Mouse (Mus musculus) inflammation-experienced regulatory T-cells, adult 6 months (primary cell): ENCODE measurements around the gene Atp5l. TPM values are rescaled to one million over a fixed set of nuclear protein-coding genes. Genes with fewer than 3 reads are reported as not detected.

Experiments used
- polyA plus RNA-seq, 3 experiments: library from polyadenylated mRNA; unstranded; fragments of 100-300 nt; shearing (Covaris generic); gene quantifications; one replicate each; pipeline ENCODE4 v1.2.1; 2017

The Atp5l gene
- polyA plus RNA-seq, 3 experiments from 2014 or later, result 468 to 593 (median 553) TPM

Other genes starting within 250 kb of the Atp5l start
- not detected for gene Treh, start 247.5 kb downstream of the Atp5l start, polyA plus RNA-seq
- under 1 TPM; 0.41 to 0.92 (median 0.58) TPM for gene Phldb1, start 185.5 kb downstream of the Atp5l start, polyA plus RNA-seq
- gene Arcn1, start 152.9 kb downstream of the Atp5l start, polyA plus RNA-seq, result 100 to 1,000 TPM in 1 of 3 experiments, 10 to 100 TPM in 2; 64.6 to 101 (median 67.3) TPM
- gene Ift46, start 152.8 kb downstream of the Atp5l start, polyA plus RNA-seq, result 10 to 100 TPM; 43.4 to 67.5 (median 47.3) TPM
- gene Tmem25, start 121.4 kb downstream of the Atp5l start, polyA plus RNA-seq, result under 1 TPM; 0.13 to 0.65 (median 0.46) TPM
- not detected for gene Ttc36, start 117.7 kb downstream of the Atp5l start, polyA plus RNA-seq
- gene Kmt2a, start 39.4 kb downstream of the Atp5l start, polyA plus RNA-seq, result 10 to 100 TPM; 17.8 to 38.5 (median 32.9) TPM
- 10 to 100 TPM; 25.5 to 40.2 (median 34.4) TPM for gene Ube4a, start 44.9 kb upstream of the Atp5l start, polyA plus RNA-seq
- 1,000 to 10,000 TPM; 1,536 to 1,970 (median 1,828) TPM for gene Cd3g, start 59.7 kb upstream of the Atp5l start, polyA plus RNA-seq
- 1,000 to 10,000 TPM in 1 of 3 experiments, 100 to 1,000 TPM in 2; 684 to 1,006 (median 966) TPM for gene Cd3d, start 61.0 kb upstream of the Atp5l start, polyA plus RNA-seq
- 1,000 to 10,000 TPM in 2 of 3 experiments, 100 to 1,000 TPM in 1; 995 to 1,814 (median 1,394) TPM for gene Cd3e, start 88.9 kb upstream of the Atp5l start, polyA plus RNA-seq
- not detected for gene Mpzl2, start 119.1 kb upstream of the Atp5l start, polyA plus RNA-seq
- gene Mpzl3, start 134.4 kb upstream of the Atp5l start, polyA plus RNA-seq, result 10 to 100 TPM in 2 of 3 experiments, 1 to 10 TPM in 1; 9.1 to 12.0 (median 10.2) TPM
- 10 to 100 TPM in 1 of 3 experiments, 1 to 10 TPM in 2; 2.6 to 11.2 (median 6.3) TPM for gene Jaml, start 158.4 kb upstream of the Atp5l start, polyA plus RNA-seq
- under 1 TPM in 2 of 3 experiments, not detected in 1; 0.09 to 0.60 TPM for gene Scn2b, start 197.0 kb upstream of the Atp5l start, polyA plus RNA-seq
- not detected for gene Scn4b, start 217.7 kb upstream of the Atp5l start, polyA plus RNA-seq